Mouse (Mus musculus) bone marrow, adult 2 months (tissue): ENCODE measurements around the gene Wfdc1.

Experiments used
- CTCF ChIP-seq: fragments of 200-500 bp; IDR thresholded peaks from 2 replicates; pipeline ENCODE4 v1.5.1; 2011; ENCODE audit warnings: low read length, control low read depth; ENCODE audit not compliant: control insufficient read depth, insufficient read depth
- POLR2A ChIP-seq: fragments of 200-500 bp; IDR thresholded peaks from 2 replicates; pipeline ENCODE4 v1.6.1; 2011; ENCODE audit warnings: low read depth, mild to moderate bottlenecking, control low read depth, low read length, borderline replicate concordance; ENCODE audit not compliant: control insufficient read depth

DNA sequence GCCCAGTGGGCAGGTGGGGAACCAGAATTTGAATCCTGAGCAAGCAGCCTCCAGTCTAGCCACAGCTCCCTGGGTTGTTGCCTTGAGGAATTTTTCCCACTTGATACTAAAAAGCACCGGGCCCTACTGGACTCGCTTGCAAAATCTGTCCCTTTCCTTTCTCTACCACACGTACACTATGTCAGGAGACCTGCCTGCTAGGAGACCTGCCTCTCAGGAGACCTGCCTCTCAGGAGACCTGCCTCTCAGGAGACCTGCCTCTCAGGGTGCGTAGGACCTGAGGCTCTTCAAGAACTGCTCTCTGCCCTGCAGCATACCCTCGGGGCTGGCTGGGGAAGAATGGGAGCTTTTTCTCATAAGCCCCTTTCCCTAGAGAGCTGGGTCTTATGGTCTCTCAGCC lies 47.3 kb downstream of the Wfdc1 start:
- TF ChIP-seq CTCF (no peak), POLR2A (no peak)
